Mouse (Mus musculus): ENCODE results near the gene Galnt9. TPM values are rescaled to one million over a fixed set of nuclear protein-coding genes. Genes with fewer than 3 reads are reported as not detected.

Galnt9 gene
- polyA plus RNA-seq, 1 experiment from 2014 or later: 5.6 TPM

DNA sequence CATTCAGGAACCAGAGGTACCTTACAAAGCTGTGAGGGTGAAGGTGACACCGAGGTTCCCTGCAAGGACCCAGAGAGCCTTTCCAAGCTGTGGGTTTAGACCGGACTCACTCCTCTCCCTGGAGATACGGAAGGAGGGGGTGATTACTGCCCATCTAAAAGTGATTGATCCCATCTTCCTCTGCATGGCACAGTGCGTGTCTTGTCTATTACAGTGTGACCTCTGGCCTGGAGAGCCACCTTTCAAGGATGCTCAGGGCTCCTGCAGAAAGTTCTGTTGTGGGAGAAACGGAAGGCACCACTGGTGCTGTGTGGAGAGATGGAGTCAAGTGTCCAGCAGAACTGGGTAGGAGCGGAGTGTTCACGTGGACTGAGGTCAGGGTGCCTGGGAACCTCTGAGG, 1.2 kb downstream of the Galnt9 start:
- Histone ChIP-seq H3K4me1 (ENCODE audit: control insufficient read depth, insufficient read depth, low read length) (peaks cover 8% of the 10 kb centered on the region; the same call in 1 of the 2 replicates), H3K27me3 (ENCODE audit: control insufficient read depth, insufficient read depth, low read length) (peaks cover 26% of the 10 kb centered on the region), H3K27ac (ENCODE audit: low read depth, low read length) (no peak overlapping the region), H3K9me3 (ENCODE audit: control insufficient read depth, low read length) (no peaks in the 10 kb centered on the region), H3K4me2 (ENCODE audit: low read depth) (peak overlapping the region; percentile 68), H3K36me3 (ENCODE audit: control insufficient read depth, insufficient read depth, low read length) (no peaks in the 10 kb centered on the region), H3K9ac (ENCODE audit: low read length) (no peak overlapping the region), H3K4me3 (ENCODE audit: low read depth, low read length) (peak overlapping the region; percentile 43)
- no peak for ATAC-seq (ENCODE audit: insufficient read depth, low FRiP score, low TSS enrichment)
- DNase-seq (ENCODE audit: low spot score): no peak
- 74% methylated on average over 7 of the region's 7 CpGs for WGBS

DNA sequence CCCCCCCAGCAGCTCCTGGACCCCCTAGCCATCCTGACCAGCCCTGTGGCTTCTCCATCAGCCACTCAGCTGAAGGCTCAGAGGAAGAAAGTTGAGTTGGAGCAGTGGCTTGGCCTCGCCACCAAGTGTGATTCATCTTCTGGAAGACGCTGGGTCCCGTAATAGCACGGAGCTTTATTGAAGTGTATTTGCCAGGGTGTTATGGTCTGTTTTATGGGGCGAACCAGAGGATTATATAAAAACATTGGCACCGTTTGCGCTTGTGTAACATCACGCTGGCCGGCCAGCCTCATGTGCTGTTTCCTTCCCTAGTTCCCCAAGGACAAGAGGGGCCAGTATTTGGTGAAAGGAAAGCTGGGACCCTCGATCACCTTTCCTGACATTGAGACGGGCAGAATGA, 2.0 kb downstream of the Galnt9 start:
- Histone ChIP-seq H3K27ac (ENCODE audit: low read depth, low read length) (no peak overlapping the region), H3K27me3 (ENCODE audit: control insufficient read depth, insufficient read depth, low read length) (peaks cover 26% of the 10 kb centered on the region), H3K9me3 (ENCODE audit: control insufficient read depth, low read length) (no peaks in the 10 kb centered on the region), H3K4me3 (ENCODE audit: low read depth, low read length) (no peak overlapping the region), H3K9ac (ENCODE audit: low read length) (no peak overlapping the region), H3K4me2 (ENCODE audit: low read depth) (no peak overlapping the region), H3K4me1 (ENCODE audit: control insufficient read depth, insufficient read depth, low read length) (peaks cover 8% of the 10 kb centered on the region; the same call in 1 of the 2 replicates), H3K36me3 (ENCODE audit: control insufficient read depth, insufficient read depth, low read length) (no peaks in the 10 kb centered on the region)
- ATAC-seq (ENCODE audit: insufficient read depth, low FRiP score, low TSS enrichment): no peak
- WGBS: 90% methylated on average over 11 of the region's 11 CpGs
- no peak for DNase-seq (ENCODE audit: low spot score)

DNA sequence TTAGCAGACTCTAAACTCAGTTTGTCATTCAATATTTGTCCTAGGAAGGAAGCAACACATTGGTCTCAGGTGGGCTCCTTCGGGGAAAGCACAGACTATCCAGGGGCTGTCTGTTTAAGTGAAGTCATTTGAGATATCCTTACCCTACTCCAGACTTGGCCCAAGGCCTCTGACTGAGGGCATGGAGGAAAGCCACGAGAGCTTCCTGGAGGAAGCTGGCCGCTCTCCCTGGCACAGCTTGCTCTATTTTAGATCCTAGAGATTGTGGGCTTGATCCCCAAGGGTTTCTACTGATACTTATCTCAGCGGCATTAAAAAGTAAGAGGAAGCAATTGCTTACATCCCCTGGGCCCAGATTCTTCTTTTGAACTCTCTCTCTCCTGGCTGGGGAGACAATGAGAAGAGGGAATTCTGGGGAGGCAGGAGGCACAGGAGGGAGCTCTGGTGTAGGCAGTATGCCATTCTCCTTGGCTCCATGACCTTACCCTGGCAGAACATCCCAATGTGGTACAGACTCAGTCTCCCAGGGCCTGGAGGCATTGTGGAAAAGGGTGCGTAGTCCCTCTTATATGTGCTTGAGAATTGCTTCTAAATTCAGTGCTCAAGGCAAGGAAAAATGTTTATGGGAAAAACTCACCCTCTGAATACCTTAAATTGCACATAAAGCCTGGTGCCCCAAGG, 2.7 kb downstream of the Galnt9 start:
- DNase-seq (ENCODE audit: low spot score) (no peak), ATAC-seq (ENCODE audit: insufficient read depth, low FRiP score, low TSS enrichment) (no peak)
- WGBS: 76% methylated on average over 5 of the region's 5 CpGs
- H3K27ac ChIP-seq (ENCODE audit: low read depth, low read length): no peak overlapping the region
- no peak overlapping the region for H3K4me3 ChIP-seq (ENCODE audit: low read depth, low read length)
- no peak overlapping the region for H3K9ac ChIP-seq (ENCODE audit: low read length)
- H3K9me3 ChIP-seq (ENCODE audit: control insufficient read depth, low read length): no peaks in the 10 kb centered on the region
- no peaks in the 10 kb centered on the region for H3K36me3 ChIP-seq (ENCODE audit: control insufficient read depth, insufficient read depth, low read length)
- H3K27me3 ChIP-seq (ENCODE audit: control insufficient read depth, insufficient read depth, low read length): peaks cover 26% of the 10 kb centered on the region
- H3K4me1 ChIP-seq (ENCODE audit: control insufficient read depth, insufficient read depth, low read length): peaks cover 8% of the 10 kb centered on the region; the same call in 1 of the 2 replicates
- no peak overlapping the region for H3K4me2 ChIP-seq (ENCODE audit: low read depth)

DNA sequence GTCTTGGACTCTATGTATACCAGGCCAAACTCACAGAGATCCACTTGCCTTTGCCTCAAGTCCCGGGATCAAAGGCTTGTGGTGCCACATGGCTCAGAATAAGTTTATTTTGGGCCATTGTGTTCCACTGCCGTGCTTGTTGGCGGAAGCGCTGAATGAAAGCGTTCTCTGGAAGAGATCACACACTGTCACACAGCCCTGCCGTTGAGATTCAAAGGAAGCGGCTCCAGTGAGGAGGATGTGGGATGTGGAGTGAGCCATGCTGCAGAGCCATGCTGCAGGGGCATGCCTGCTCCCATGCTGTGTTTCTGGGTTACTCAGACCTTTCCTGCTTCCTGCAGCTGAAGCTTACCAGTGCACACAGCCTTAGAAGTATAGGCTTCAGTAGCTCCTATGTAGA, 4.3 kb downstream of the Galnt9 start:
- Histone ChIP-seq H3K4me2 (ENCODE audit: low read depth) (no peak overlapping the region), H3K4me1 (ENCODE audit: control insufficient read depth, insufficient read depth, low read length) (peaks cover 8% of the 10 kb centered on the region), H3K9ac (ENCODE audit: low read length) (no peak overlapping the region), H3K4me3 (ENCODE audit: low read depth, low read length) (no peak overlapping the region), H3K27me3 (ENCODE audit: control insufficient read depth, insufficient read depth, low read length) (peaks cover 20% of the 10 kb centered on the region), H3K27ac (ENCODE audit: low read depth, low read length) (no peak overlapping the region), H3K36me3 (ENCODE audit: control insufficient read depth, insufficient read depth, low read length) (no peaks in the 10 kb centered on the region), H3K9me3 (ENCODE audit: control insufficient read depth, low read length) (no peaks in the 10 kb centered on the region)
- no peak for ATAC-seq (ENCODE audit: insufficient read depth, low FRiP score, low TSS enrichment)
- 52% methylated on average over 7 of the region's 7 CpGs for WGBS
- DNase-seq (ENCODE audit: low spot score): no peak

DNA sequence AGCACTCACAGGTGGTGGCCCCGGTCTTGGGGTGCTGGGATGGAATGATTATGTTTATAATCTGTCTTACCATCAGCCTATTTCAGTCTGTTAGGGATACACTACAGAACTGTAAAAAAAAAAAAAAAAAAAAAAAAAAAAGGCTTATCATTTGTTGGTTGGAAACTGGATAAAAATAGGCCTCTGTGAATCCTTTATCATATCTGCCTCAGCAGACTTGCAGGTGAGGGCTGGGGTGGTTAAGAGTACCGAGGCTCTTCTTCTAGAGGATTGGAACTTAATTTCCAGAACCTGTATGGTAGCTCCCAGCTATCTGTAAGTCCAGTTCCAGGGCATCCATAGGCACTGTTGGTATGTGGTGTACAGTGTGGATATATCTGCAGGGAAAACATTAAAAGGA, 6.0 kb downstream of the Galnt9 start:
- no peak for DNase-seq (ENCODE audit: low spot score)
- H3K27ac ChIP-seq (ENCODE audit: low read depth, low read length): no peak overlapping the region
- no peak for ATAC-seq (ENCODE audit: insufficient read depth, low FRiP score, low TSS enrichment)
- H3K9me3 ChIP-seq (ENCODE audit: control insufficient read depth, low read length): no peaks in the 10 kb centered on the region
- H3K4me2 ChIP-seq (ENCODE audit: low read depth): no peak overlapping the region
- 88% methylated on average over 2 of the region's 2 CpGs for WGBS
- H3K9ac ChIP-seq (ENCODE audit: low read length): no peak overlapping the region
- peaks cover 4% of the 10 kb centered on the region for H3K27me3 ChIP-seq (ENCODE audit: control insufficient read depth, insufficient read depth, low read length)
- H3K4me1 ChIP-seq (ENCODE audit: control insufficient read depth, insufficient read depth, low read length): peaks cover 1% of the 10 kb centered on the region; the same call in 1 of the 2 replicates
- no peak overlapping the region for H3K4me3 ChIP-seq (ENCODE audit: low read depth, low read length)
- no peaks in the 10 kb centered on the region for H3K36me3 ChIP-seq (ENCODE audit: control insufficient read depth, insufficient read depth, low read length)

DNA sequence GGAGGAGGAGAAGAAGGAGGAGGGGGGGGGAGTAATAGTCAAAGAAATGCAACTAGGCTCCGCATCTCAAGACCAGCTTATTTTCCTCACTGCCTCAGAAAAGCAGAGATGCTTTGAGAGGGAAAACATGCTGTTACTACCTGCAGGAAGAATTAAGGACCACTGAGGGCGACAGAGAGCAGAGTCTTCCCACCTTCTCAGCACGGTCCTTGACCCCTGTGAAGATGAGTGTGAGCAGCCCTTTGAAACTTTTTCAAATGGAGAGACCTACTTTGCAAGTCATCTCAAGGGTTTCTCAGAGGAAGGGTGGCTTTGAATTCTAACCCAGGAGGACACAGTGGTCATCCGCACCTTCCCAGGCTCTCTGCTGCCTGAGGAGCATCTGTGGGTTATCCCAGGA, 6.7 kb downstream of the Galnt9 start:
- no peak overlapping the region for H3K27ac ChIP-seq (ENCODE audit: low read depth, low read length)
- WGBS: 29% methylated on average over 4 of the region's 4 CpGs
- H3K36me3 ChIP-seq (ENCODE audit: control insufficient read depth, insufficient read depth, low read length): no peaks in the 10 kb centered on the region
- no peaks in the 10 kb centered on the region for H3K27me3 ChIP-seq (ENCODE audit: control insufficient read depth, insufficient read depth, low read length)
- no peaks in the 10 kb centered on the region; the same call in 1 of the 2 replicates for H3K4me1 ChIP-seq (ENCODE audit: control insufficient read depth, insufficient read depth, low read length)
- no peak for ATAC-seq (ENCODE audit: insufficient read depth, low FRiP score, low TSS enrichment)
- no peak overlapping the region for H3K9ac ChIP-seq (ENCODE audit: low read length)
- no peak overlapping the region for H3K4me2 ChIP-seq (ENCODE audit: low read depth)
- no peak overlapping the region for H3K4me3 ChIP-seq (ENCODE audit: low read depth, low read length)
- H3K9me3 ChIP-seq (ENCODE audit: control insufficient read depth, low read length): no peaks in the 10 kb centered on the region
- DNase-seq (ENCODE audit: low spot score): no peak

DNA sequence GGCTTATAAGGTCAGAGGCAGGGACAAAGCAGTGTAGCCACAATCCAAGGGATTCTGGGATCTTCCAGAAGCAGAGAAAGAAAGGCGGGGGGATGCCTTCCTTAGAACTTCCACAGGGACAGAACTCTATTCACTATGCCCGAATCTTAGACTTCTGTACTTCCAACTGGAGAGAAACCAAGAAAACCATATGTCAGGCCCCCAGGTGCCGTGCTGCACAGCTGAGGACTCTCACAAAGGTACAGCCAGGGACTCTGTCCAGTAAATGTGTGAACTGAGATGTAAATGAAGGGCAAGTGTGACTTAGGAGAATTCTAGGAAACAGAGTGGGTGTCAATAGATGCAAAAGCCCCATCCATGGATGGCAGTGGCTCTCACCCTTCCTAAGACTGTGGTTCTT, 7.8 kb downstream of the Galnt9 start:
- WGBS: 75% methylated on average over 3 of the region's 3 CpGs

DNA sequence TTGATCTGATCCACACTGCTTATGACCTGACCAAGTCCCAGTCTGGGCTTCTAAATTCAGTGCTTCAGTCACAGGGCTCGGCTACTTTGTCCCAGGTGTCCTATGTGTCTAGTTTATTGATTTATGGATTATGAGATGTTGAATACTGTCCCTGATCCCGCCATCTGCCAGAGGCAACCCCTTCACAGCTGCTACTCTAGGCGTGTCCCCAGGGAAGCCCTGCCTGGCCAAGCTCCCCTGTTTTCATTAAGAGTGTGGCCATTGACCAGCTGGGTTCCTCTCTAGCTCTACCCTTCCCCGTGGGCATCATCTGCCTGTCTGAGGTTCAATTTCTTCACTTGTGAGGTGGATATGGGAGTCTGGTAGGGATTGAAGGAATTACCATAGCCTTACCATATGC, 9.2 kb downstream of the Galnt9 start:
- Histone ChIP-seq H3K27ac (ENCODE audit: low read depth, low read length) (no peak overlapping the region), H3K9me3 (ENCODE audit: control insufficient read depth, low read length) (no peaks in the 10 kb centered on the region), H3K4me1 (ENCODE audit: control insufficient read depth, insufficient read depth, low read length) (no peaks in the 10 kb centered on the region; the same call in 1 of the 2 replicates), H3K36me3 (ENCODE audit: control insufficient read depth, insufficient read depth, low read length) (no peaks in the 10 kb centered on the region), H3K27me3 (ENCODE audit: control insufficient read depth, insufficient read depth, low read length) (no peaks in the 10 kb centered on the region), H3K4me2 (ENCODE audit: low read depth) (no peak overlapping the region), H3K9ac (ENCODE audit: low read length) (no peak overlapping the region), H3K4me3 (ENCODE audit: low read depth, low read length) (no peak overlapping the region)
- DNase-seq (ENCODE audit: low spot score): peak; percentile 61
- ATAC-seq (ENCODE audit: insufficient read depth, low FRiP score, low TSS enrichment): peak; percentile 63
- WGBS: 57% methylated on average over 4 of the region's 4 CpGs

More for the DNA sequence above, 7.8 kb downstream of the Galnt9 start:
- H3K4me1 ChIP-seq (ENCODE audit: control insufficient read depth, insufficient read depth, low read length): no peaks in the 10 kb centered on the region; the same call in 1 of the 2 replicates
- no peak overlapping the region for H3K27ac ChIP-seq (ENCODE audit: low read depth, low read length)
- no peak overlapping the region for H3K4me2 ChIP-seq (ENCODE audit: low read depth)
- no peaks in the 10 kb centered on the region for H3K27me3 ChIP-seq (ENCODE audit: control insufficient read depth, insufficient read depth, low read length)
- H3K9me3 ChIP-seq (ENCODE audit: control insufficient read depth, low read length): no peaks in the 10 kb centered on the region
- no peak overlapping the region for H3K4me3 ChIP-seq (ENCODE audit: low read depth, low read length)
- no peak for DNase-seq (ENCODE audit: low spot score)
- H3K36me3 ChIP-seq (ENCODE audit: control insufficient read depth, insufficient read depth, low read length): no peaks in the 10 kb centered on the region
- ATAC-seq (ENCODE audit: insufficient read depth, low FRiP score, low TSS enrichment): no peak
- H3K9ac ChIP-seq (ENCODE audit: low read length): no peak overlapping the region

DNA sequence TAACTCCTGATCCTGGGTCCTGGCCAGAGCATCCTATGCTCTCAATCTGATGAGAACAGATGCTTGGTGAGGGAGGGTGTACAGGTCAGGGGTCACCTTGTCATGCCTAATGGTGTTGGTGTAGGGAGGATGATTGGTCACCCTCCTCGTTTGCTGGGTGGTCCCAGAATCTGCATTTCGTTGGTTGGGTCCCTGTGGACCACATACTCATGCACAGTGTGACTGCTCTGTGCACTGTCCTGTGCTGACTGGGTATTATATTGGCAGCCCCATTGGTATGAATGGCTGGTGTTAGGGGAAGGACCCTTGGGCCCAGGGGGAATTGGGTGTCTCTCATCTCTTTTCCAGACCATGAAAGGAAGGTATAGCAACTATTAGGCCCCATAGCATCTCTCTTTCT, 11.0 kb downstream of the Galnt9 start:
- 69% methylated on average over 2 of the region's 2 CpGs for WGBS
- DNase-seq (ENCODE audit: low spot score): no peak
- no peaks in the 10 kb centered on the region for H3K9me3 ChIP-seq (ENCODE audit: control insufficient read depth, low read length)
- no peak overlapping the region for H3K27ac ChIP-seq (ENCODE audit: low read depth, low read length)
- no peak for ATAC-seq (ENCODE audit: insufficient read depth, low FRiP score, low TSS enrichment)
- no peaks in the 10 kb centered on the region for H3K27me3 ChIP-seq (ENCODE audit: control insufficient read depth, insufficient read depth, low read length)
- H3K36me3 ChIP-seq (ENCODE audit: control insufficient read depth, insufficient read depth, low read length): no peaks in the 10 kb centered on the region
- no peak overlapping the region for H3K4me2 ChIP-seq (ENCODE audit: low read depth)
- H3K9ac ChIP-seq (ENCODE audit: low read length): no peak overlapping the region
- H3K4me1 ChIP-seq (ENCODE audit: control insufficient read depth, insufficient read depth, low read length): no peaks in the 10 kb centered on the region; the same call in 1 of the 2 replicates
- no peak overlapping the region for H3K4me3 ChIP-seq (ENCODE audit: low read depth, low read length)

Data from neural tube, embryonic 11.5 days (tissue).